Mouse (Mus musculus) MEL (cell line): ENCODE data around the gene Olfr1383. TPM values are rescaled to one million over a fixed set of nuclear protein-coding genes. Genes with fewer than 3 reads are reported as not detected.

ENCODE experiments used
- DNase-seq: peaks from one replicate; pipeline ENCODE4 v3.0.0; 2011; ENCODE audit warnings: low read depth, low spot score
- H3K27ac ChIP-seq: 2 replicates; pipeline ENCODE4 v1.5.1; 2012; ENCODE audit warnings: low read depth, mild to moderate bottlenecking, control low read depth, low read length, moderate library complexity; ENCODE audit not compliant: control insufficient read depth
- H3K27me3 ChIP-seq, 2 experiments: fragments of 150-350 bp in 1 of 2; sonication (generic) in 1 of 2; 2 replicates each; pipeline ENCODE4 v1.6.1; 2012; ENCODE audit warnings: low read length in 2 of 2, mild to moderate bottlenecking in 2 of 2, improper control_type of control experiment in 1 of 2, moderate library complexity in 1 of 2; ENCODE audit not compliant: insufficient read depth in 2 of 2, control insufficient read depth in 1 of 2
- H3K36me3 ChIP-seq, 2 experiments: 2 replicates each; pipeline ENCODE4 v1.6.1; 2012 to 2014; ENCODE audit warnings: low read length in 2 of 2, improper control_type of control experiment in 1 of 2, inconsistent platforms in 1 of 2, mild to moderate bottlenecking in 1 of 2; ENCODE audit not compliant: insufficient read depth in 2 of 2, control insufficient read depth in 1 of 2
- H3K4me1 ChIP-seq, 2 experiments: fragments of 150-350 bp in 1 of 2; sonication (generic) in 1 of 2; 2 replicates each; pipeline ENCODE4 v1.6.1; 2012; ENCODE audit warnings: low read length in 2 of 2, improper control_type of control experiment in 1 of 2, mild to moderate bottlenecking in 1 of 2; ENCODE audit not compliant: insufficient read depth in 2 of 2, control insufficient read depth in 1 of 2
- H3K4me3 ChIP-seq, 2 experiments: fragments of 150-350 bp in 1 of 2; sonication (generic) in 1 of 2; 2 replicates each; pipeline ENCODE4 v1.5.1; 2012; ENCODE audit warnings: low read depth in 2 of 2, low read length in 2 of 2, mild to moderate bottlenecking in 2 of 2, moderate library complexity in 2 of 2, control low read depth in 1 of 2, improper control_type of control experiment in 1 of 2; ENCODE audit not compliant: control insufficient read depth in 1 of 2, insufficient read depth in 1 of 2
- H3K79me2 ChIP-seq: 2 replicates; pipeline ENCODE4 v1.6.1; 2012; ENCODE audit warnings: mild to moderate bottlenecking, low read length, moderate library complexity; ENCODE audit not compliant: control insufficient read depth, poor library complexity, insufficient read depth
- H3K9ac ChIP-seq: 2 replicates; pipeline ENCODE4 v1.6.1; 2012; ENCODE audit warnings: low read depth, mild to moderate bottlenecking, control low read depth, low read length, moderate library complexity; ENCODE audit not compliant: control insufficient read depth, poor library complexity, severe bottlenecking
- H3K9me3 ChIP-seq: fragments of 150-350 bp; sonication (generic); replicated peaks from 2 replicates; pipeline ENCODE4 v1.6.1; 2012; ENCODE audit warnings: mild to moderate bottlenecking, low read length, improper control_type of control experiment, moderate library complexity; ENCODE audit not compliant: insufficient read depth
- BHLHE40 ChIP-seq: IDR thresholded peaks from 2 replicates; pipeline ENCODE4 v1.6.1; 2012; ENCODE audit warnings: low read depth, mild to moderate bottlenecking, inconsistent platforms, low read length, improper control_type of control experiment, borderline replicate concordance
- CHD2 ChIP-seq: IDR thresholded peaks from 2 replicates; pipeline ENCODE4 v1.6.1; 2011; ENCODE audit warnings: low read length, improper control_type of control experiment
- CTCF ChIP-seq, 3 experiments: IDR thresholded peaks in 2 of 3; conservative IDR thresholded peaks in 1 of 3; 2 replicates each; pipeline ENCODE4 v1.5.1; 2011 to 2012; ENCODE audit warnings: low read length in 3 of 3, low read depth in 2 of 3, mild to moderate bottlenecking in 2 of 3, improper control_type of control experiment in 1 of 3, inconsistent platforms in 1 of 3, mixed read lengths in 1 of 3, moderate library complexity in 1 of 3; ENCODE audit not compliant: control insufficient read depth in 1 of 3, insufficient read depth in 1 of 3, poor library complexity in 1 of 3, severe bottlenecking in 1 of 3
- E2F4 ChIP-seq: IDR thresholded peaks from 2 replicates; pipeline ENCODE4 v1.6.1; 2011; ENCODE audit warnings: low read depth, low read length, improper control_type of control experiment, borderline replicate concordance
- ELF1 ChIP-seq: IDR thresholded peaks from 2 replicates; pipeline ENCODE4 v1.6.1; 2014; ENCODE audit warnings: low read depth, mild to moderate bottlenecking, inconsistent platforms, low read length, improper control_type of control experiment, moderate library complexity
- ETS1 ChIP-seq: IDR thresholded peaks from 2 replicates; pipeline ENCODE4 v1.6.1; 2012; ENCODE audit warnings: low read depth, mild to moderate bottlenecking, inconsistent platforms, low read length, improper control_type of control experiment, moderate library complexity
- GABPA ChIP-seq: IDR thresholded peaks from 2 replicates; pipeline ENCODE4 v1.6.1; 2012; ENCODE audit warnings: low read depth, mild to moderate bottlenecking, inconsistent platforms, low read length, improper control_type of control experiment, moderate library complexity
- GATA1 ChIP-seq: IDR thresholded peaks from 2 replicates; pipeline ENCODE4 v1.6.1; 2011; ENCODE audit warnings: low read depth, low read length, improper control_type of control experiment
- HCFC1 ChIP-seq: IDR thresholded peaks from 2 replicates; pipeline ENCODE4 v1.6.1; 2012; ENCODE audit warnings: low read depth, mild to moderate bottlenecking, inconsistent platforms, low read length, improper control_type of control experiment, moderate library complexity
- JUND ChIP-seq: IDR thresholded peaks from 2 replicates; pipeline ENCODE4 v1.6.1; 2011; ENCODE audit warnings: low read depth, mild to moderate bottlenecking, improper control_type of control experiment, low read length
- KAT2A ChIP-seq: conservative IDR thresholded peaks from 2 replicates; pipeline ENCODE4 v1.6.1; 2012; ENCODE audit warnings: low read depth, low read length, improper control_type of control experiment, inconsistent platforms
- MAFK ChIP-seq: IDR thresholded peaks from 2 replicates; pipeline ENCODE4 v1.6.1; 2011; ENCODE audit warnings: low read depth, mild to moderate bottlenecking, low read length, improper control_type of control experiment, borderline replicate concordance
- MAX ChIP-seq: IDR thresholded peaks from 2 replicates; pipeline ENCODE4 v1.6.1; 2011; ENCODE audit warnings: low read length, improper control_type of control experiment
- MAZ ChIP-seq: IDR thresholded peaks from 2 replicates; pipeline ENCODE4 v1.6.1; 2012; ENCODE audit warnings: low read depth, mild to moderate bottlenecking, inconsistent platforms, low read length, improper control_type of control experiment
- MEF2A ChIP-seq: IDR thresholded peaks from 2 replicates; pipeline ENCODE4 v1.6.1; 2014; ENCODE audit warnings: low read depth, mild to moderate bottlenecking, inconsistent platforms, low read length, improper control_type of control experiment; ENCODE audit not compliant: poor library complexity, insufficient replicate concordance, severe bottlenecking; ENCODE audit errors: extremely low read depth
- NELFE ChIP-seq: IDR thresholded peaks from 2 replicates; pipeline ENCODE4 v1.6.1; 2011; ENCODE audit warnings: low read depth, low read length, improper control_type of control experiment
- NRF1 ChIP-seq: IDR thresholded peaks from 2 replicates; pipeline ENCODE4 v1.6.1; 2014; ENCODE audit warnings: low read depth, mild to moderate bottlenecking, inconsistent platforms, low read length, improper control_type of control experiment, moderate library complexity; ENCODE audit not compliant: poor library complexity, insufficient read depth, severe bottlenecking
- POLR2AphosphoS5 ChIP-seq: IDR thresholded peaks from 2 replicates; pipeline ENCODE4 v1.6.1; 2012; ENCODE audit warnings: low read depth, borderline replicate concordance, mild to moderate bottlenecking, inconsistent platforms, low read length, moderate library complexity, mixed read lengths
- RCOR1 ChIP-seq: IDR thresholded peaks from 2 replicates; pipeline ENCODE4 v1.6.1; 2012; ENCODE audit warnings: low read depth, mild to moderate bottlenecking, inconsistent platforms, low read length, improper control_type of control experiment
- TAL1 ChIP-seq: IDR thresholded peaks from 2 replicates; pipeline ENCODE4 v1.6.1; 2012; ENCODE audit warnings: mild to moderate bottlenecking, inconsistent platforms, low read length, moderate library complexity, mixed read lengths
- TCF12 ChIP-seq: IDR thresholded peaks from 2 replicates; pipeline ENCODE4 v1.6.1; 2014; ENCODE audit warnings: low read depth, mild to moderate bottlenecking, inconsistent platforms, low read length, improper control_type of control experiment, moderate library complexity
- UBTF ChIP-seq: IDR thresholded peaks from 2 replicates; pipeline ENCODE4 v1.6.1; 2012; ENCODE audit warnings: low read depth, mild to moderate bottlenecking, inconsistent platforms, low read length, improper control_type of control experiment, moderate library complexity, borderline replicate concordance; ENCODE audit not compliant: insufficient read depth
- ZKSCAN1 ChIP-seq: IDR thresholded peaks from 2 replicates; pipeline ENCODE4 v1.6.1; 2012; ENCODE audit warnings: low read depth, mild to moderate bottlenecking, inconsistent platforms, low read length, improper control_type of control experiment, moderate library complexity
- ZMIZ1 ChIP-seq: IDR thresholded peaks from 2 replicates; pipeline ENCODE4 v1.6.1; 2012; ENCODE audit warnings: low read depth, mild to moderate bottlenecking, inconsistent platforms, low read length, improper control_type of control experiment, moderate library complexity
- polyA plus RNA-seq, 2 experiments: library from polyadenylated mRNA; stranded (reverse) in 1 of 2; unstranded in 1 of 2; fragments of >175 nt in 1 of 2; fragments of >200 nt in 1 of 2; gene quantifications; 2 replicates each; pipeline versions ENCODE4 v1.2.1 to v1.2.4; 2012; ENCODE audit warnings: low replicate concordance in 2 of 2, low read depth in 1 of 2; ENCODE audit not compliant: insufficient read length in 2 of 2, insufficient read depth in 1 of 2, missing spikeins in 1 of 2
- total RNA-seq: library from RNA; depleted of rRNA; stranded (reverse); fragments of 300-350 nt; gene quantifications from 2 replicates; pipeline ENCODE4 v1.2.3, GENCODE M21; 2012

The Olfr1383 gene
- total and polyA plus RNA-seq, 3 experiments: not detected

DNA sequence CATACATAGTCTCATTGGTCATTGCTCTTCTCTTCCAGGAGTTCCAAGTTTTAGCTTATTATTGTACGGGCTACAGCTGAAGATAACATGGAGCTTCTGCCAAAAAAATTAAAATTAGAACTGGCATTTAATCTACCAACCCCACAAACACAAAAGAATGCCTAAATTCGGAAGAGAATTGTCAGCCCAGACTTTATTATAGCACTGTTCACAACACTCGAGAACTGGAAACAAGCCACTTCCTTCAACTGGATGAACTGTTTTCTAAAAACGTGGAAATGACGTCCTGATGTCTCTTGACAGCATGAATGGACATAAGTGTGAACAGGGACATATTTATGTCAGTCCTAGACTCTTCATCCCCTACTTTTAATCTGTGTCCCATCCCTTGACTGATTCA, 1.4 kb upstream of the Olfr1383 start:
- no peak overlapping the region for H3K4me3 ChIP-seq
- TF ChIP-seq GABPA (no peak), MAX (no peak), ELF1 (no peak), UBTF (no peak), ETS1 (no peak), MEF2A (no peak), CTCF (IDR thresholded peaks at IDR 0.05 in 2 of 3, conservative IDR thresholded peaks at IDR 0.05 in 1 of 3; ENCODE audit: control insufficient read depth in 1 of 3, insufficient read depth in 1 of 3, low read depth in 2 of 3, low read length in 3 of 3, poor library complexity in 1 of 3, severe bottlenecking in 1 of 3) (no peak), NELFE (no peak), E2F4 (no peak), MAFK (no peak), TCF12 (no peak), RCOR1 (no peak), HCFC1 (no peak), ZMIZ1 (no peak), MAZ (no peak), ZKSCAN1 (no peak), JUND (no peak), KAT2A (no peak)
- TF ChIP-seq, all 39 proteins: peak for 0
- H3K4me1 ChIP-seq: no peaks in the 10 kb centered on the region
- DNase-seq: no peak
- no peak overlapping the region for H3K9ac ChIP-seq
- H3K9me3 ChIP-seq: no peaks in the 10 kb centered on the region
- H3K79me2 ChIP-seq: no peaks in the 10 kb centered on the region
- no peaks in the 10 kb centered on the region for H3K36me3 ChIP-seq
- H3K27ac ChIP-seq: no peak overlapping the region
- H3K27me3 ChIP-seq: no peaks in the 10 kb centered on the region; a peak in 2 of 4 replicates

DNA sequence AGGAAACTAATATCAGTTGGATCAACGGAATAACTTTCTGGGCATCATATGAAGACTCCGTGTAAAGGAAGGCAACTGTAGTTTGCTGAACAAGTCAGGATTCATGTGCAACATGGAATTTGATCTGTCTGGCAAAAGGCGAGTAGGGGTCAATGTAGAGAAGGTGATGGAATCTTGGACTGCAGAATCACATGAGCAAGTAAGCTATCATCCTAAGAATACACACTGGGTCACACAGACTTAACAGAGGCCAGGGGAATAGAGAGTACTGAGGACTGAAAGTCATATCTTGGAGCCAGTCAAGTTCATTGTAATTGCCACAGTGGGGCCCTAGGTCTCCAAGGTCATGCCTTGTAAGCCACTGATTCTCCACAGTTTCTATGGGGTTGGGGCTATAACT, 8.5 kb downstream of the Olfr1383 start, which contains the start of gene Olfr1382:
Gene Olfr1382 (plus strand): TSS at position 301 of the 400 bp plus-strand sequence.
- Histone ChIP-seq H3K4me3 (no peak within 1 kb of the TSS), H3K27ac (no peak within 1 kb of the TSS), H3K4me1 (no peaks in the 10 kb centered on the region), H3K27me3 (peaks cover 0 to 2% of the 10 kb centered on the region in 2 experiments; a peak in 2 of 4 replicates), H3K9ac (no peak within 1 kb of the TSS), H3K79me2 (no peaks in the 10 kb centered on the region), H3K36me3 (no peaks in the 10 kb centered on the region), H3K9me3 (no peaks in the 10 kb centered on the region)
- no peak for DNase-seq
- no peak for TF ChIP-seq BHLHE40
- TF ChIP-seq NRF1: no peak
- TF ChIP-seq MAX: no peak
- TF ChIP-seq GATA1: no peak
- TF ChIP-seq ZKSCAN1: no peak
- no peak for TF ChIP-seq TAL1
- no peak for TF ChIP-seq POLR2AphosphoS5
- TF ChIP-seq CHD2: no peak
- no peak for TF ChIP-seq KAT2A
